Mouse (Mus musculus) mouse embryonic stem cell (cell line): ENCODE measurements around the gene F13a1.

Source experiments
- in situ Hi-C, 2 experiments: fragments of 300-500 bp; cut with MboI; formaldehyde crosslinking; loops; 1 replicate in 1 of 2; 3 replicates in 1 of 2; pipeline ENCODE4 v1.14.3; 2019 to 2020; ENCODE audit warnings: low sequenced_read_pairs in 2 of 2, low pct_unique_long_range_greater_than_20kb in 1 of 2, mixed read lengths in 1 of 2; ENCODE audit not compliant: unreplicated experiment in 1 of 2

Gene F13a1

GRCm38 (mm10) chr13:36972226-36972625 lies 77.8 kb downstream of the F13a1 start:
- in situ Hi-C loops = no loop called here

- in situ Hi-C loops = no loop called here
Observed at GRCm38 (mm10) chr13:36962926-36963325, 87.1 kb downstream of the F13a1 start.

DNA sequence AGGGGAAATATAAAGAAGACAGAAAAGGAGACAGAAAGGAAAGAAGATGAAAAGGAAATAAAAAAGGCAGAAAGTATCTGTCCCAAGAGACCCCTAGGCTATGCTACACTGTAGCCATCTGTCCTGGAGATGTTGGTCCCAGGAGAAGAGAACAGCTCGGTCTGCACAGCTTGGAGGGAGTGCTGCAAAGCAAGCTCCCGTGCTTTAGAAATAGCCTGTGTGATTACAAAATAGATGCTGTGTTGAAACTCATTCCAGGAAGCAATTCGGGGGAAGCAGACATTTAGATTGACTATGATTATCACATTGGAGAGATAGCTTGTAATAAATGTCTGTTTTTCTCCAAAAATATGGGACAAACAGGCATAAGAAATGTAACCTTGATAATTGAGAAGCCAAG lies 91.0 kb downstream of the F13a1 start:
- in situ Hi-C loops = no loop called here

DNA sequence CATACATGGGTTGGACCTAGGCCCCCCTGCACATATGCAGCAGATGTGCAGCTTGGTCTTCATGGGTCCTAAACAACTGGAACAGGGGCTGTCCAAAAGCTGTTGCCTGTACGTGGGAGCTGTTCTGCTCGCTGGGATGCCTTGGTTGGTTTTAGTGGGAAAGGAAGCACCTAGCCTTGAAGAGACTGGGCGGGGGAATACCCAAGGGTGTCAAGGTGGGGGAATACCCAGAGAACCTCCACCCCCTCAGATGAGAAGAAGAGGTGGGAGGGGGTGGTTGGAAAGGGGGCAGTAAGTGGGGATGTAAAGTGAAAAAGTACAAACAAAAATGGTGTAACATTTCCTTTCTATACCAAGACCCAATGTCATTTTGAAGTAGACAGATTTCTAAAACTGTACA lies 95.1 kb downstream of the F13a1 start:
- in situ Hi-C loops = no loop called here

DNA sequence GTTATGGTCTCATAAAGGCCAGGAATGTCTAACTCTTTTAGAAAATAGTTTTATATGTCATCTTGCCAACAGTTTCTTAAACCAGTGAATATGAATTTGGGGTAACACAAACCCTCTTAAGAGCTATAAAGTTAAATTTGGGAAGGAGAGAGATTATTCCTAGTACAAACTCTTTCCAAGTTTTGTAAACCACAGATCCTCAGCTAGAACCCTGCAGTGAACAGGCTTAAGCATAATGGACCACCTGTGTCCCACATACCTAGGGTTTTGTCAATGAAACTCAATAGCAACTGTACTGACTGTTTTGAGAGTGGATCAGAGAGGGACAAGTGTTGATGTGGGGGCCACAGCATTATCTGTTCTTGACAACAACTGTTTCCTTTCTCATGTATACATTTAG lies 96.4 kb downstream of the F13a1 start:
- in situ Hi-C loops = no loop called here

- in situ Hi-C loops = no loop called here
Observed at GRCm38 (mm10) chr13:36941891-36942290, 108.2 kb downstream of the F13a1 start.

GRCm38 (mm10) chr13:36932066-36932465 lies 118.0 kb downstream of the F13a1 start:
- in situ Hi-C loops = no loop called here

DNA sequence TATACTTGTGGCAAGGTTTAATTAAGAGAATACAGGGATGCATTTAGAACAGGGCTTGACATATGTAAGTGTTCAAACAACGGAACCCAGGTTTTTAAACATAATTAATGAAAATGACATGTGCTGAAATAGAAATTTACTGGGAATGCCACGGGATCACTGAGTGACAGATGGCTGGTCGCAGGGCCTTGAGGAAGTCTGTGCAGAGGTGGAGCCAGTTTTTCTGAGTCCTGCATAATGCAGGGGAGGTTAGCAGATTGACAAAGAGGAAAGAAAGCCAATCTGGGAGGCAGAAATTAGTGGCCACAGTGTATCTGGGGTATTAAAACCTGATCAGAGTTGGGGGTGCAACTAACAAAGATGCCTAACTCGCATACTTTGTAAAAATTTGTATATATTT lies 130.3 kb downstream of the F13a1 start:
- in situ Hi-C loops = no loop called here

DNA sequence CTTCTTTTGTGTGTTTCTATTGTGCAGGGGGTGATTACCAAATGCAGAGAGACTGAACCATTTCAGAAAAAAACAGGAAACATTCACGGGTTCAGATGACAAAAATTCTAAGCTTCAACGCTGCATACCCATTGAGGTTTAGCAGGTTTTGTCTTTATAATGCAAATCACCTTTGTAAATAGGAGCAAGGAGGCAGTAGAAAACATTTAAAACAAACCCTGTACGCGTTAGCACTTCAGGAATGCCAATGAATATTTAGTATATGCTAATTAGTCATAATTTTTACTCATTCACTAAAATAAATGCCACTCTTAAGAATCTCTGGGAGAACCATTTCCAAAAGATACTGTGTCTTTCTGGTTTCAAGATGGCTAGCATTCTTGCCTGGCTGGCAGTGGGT lies 146.2 kb downstream of the F13a1 start:
- in situ Hi-C loops = no loop called here

GRCm38 (mm10) chr13:36903447-36903846 lies 146.6 kb downstream of the F13a1 start:
- in situ Hi-C loops = no loop called here

DNA sequence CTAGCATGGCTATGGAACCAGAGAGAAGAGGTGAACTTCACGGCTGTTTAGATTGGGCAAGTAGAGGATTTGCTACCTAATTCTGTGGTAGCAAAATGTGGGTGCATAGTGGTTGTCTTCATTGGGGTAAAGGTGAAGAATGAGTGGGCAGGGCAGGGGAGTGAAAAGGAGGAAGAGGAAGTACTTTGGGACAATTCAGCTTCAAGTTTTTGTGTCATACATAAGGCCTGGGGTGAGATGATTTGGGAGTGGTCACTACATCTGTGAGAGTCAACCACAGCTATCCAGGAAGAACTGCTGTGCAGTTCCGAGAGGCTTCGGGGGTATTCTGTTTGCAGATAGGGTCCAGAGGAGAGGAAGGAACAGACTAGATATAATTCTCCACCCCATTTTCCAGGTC lies 148.4 kb downstream of the F13a1 start:
- in situ Hi-C loops = no loop called here

DNA sequence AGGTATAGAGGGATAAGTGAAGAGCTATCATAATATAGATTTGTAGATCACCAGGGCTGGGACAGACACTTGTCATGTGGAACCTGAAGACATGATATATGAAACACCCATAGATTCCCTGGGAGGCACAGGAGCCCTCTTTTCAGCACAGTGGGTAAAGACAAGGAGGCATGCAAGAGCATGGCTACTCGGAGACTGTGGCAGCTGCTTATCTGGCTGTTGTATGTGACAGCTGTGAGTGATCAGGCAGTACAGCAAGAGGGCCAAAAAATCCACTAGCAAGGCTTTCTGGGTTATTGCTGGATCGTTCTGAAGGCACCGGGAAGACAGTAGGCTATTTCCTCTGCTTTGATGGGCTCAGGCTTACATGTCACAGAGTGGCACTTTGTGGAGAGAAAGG lies 149.0 kb downstream of the F13a1 start:
- in situ Hi-C loops = no loop called here

GRCm38 (mm10) chr13:36896061-36896460 lies 154.0 kb downstream of the F13a1 start:
- in situ Hi-C loops = no loop called here

DNA sequence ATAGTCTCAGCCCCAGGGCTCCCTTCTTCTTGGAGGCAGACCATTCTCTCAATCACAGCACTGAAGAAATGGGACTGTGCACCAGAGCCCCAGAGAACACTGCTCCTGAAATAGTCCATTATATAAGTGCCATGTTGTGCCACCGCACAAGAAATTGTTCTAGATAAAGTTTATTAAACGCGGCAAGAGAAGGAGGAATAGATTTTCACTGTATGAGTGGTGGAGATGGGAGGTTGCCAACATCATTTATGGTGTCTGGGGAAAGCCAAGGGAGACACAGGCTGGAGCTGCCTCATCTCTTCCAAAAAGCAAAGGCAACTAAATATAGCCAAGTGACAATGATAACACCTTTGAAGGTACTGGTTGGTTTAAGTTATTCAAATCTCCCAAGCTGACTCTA lies 156.3 kb downstream of the F13a1 start:
- in situ Hi-C loops = no loop called here

DNA sequence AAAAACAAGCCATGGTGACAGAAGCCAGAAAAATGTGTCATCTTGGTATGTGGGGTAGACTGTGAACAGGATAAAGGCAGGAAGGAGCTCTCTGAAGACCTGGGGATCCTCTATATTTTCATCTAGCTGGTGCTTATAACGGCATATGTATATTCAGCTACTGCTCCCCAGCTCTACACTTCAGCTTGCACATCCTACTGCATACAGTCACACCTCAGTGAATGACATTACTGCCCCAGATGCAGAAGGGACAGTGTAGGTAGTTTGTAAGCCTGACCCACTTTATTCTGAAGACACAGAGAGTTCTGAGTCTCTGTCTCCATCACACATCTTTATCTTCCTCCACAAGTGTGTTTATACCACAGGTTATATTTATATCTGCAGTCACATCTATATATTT lies 157.8 kb downstream of the F13a1 start:
- in situ Hi-C loops = no loop called here

DNA sequence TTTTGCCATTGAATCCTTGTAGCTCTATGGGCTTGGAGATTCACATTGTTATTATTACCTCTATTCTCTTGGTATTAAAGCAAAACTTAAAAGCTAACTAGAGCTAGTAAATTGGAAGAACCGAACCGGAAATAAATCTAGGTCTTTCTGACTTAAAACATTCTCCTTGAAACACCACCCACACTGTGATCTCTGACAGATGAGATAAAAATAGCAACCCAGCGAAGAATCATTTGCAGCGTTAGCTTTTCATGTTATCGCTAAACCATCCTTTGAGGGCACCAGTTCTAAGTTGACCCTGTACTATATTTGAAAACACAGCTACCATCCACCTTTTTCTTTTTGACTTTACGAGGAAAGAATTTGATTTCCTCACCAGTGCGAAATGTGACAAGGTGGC lies 164.1 kb downstream of the F13a1 start:
- in situ Hi-C loops = no loop called here

DNA sequence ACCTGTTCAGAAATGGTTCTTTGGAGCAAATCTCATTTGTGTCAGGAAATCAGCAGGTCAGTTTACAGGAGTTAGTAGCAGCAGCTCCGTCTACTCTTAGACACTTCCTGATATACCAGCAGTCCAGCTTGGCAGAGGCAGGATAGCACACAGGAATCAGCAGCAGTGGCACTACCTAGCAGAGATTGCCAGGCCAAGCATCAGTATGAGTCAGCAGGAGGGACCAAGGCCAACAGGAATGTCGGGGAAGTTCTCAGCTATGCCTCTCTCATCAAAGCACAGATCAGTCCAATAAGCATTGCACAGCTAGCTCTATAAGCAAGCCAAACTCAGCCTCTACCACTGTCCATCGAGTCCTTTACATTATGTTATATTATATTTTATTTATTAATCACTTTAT lies 210.9 kb downstream of the F13a1 start:
- in situ Hi-C loops = no loop called here
